In genomic region chr8:110033771-110034170, GRCm38 (mm10) we compare ENCODE assay signal across 29 mouse cellular contexts. TPM values are rescaled to one million over a fixed set of nuclear protein-coding genes. Genes with fewer than 3 reads are reported as not detected.
DNase-seq lines count a peak whose midpoint lies in the region; ATAC-seq and TF ChIP-seq lines count a peak whose summit lies in the region.
"Not testable (repeated sequence)": the region's sequence is repeated elsewhere in the genome, so short reads cannot be mapped to it uniquely, and the experiment has no call there.
"Had no signal": no experiment of that assay in that cellular context is flagged by ENCODE, and none has a peak within 500 bp of the region (broad histone marks: within the 10 kb centered on the region; RNA-seq: fewer than 3 reads in every experiment).

No protein-coding gene starts in this region.

- H3K36me3 ChIP-seq in embryonic facial prominence, embryonic 11.5 days (replicated peaks; ENCODE audit: control insufficient read depth, insufficient read depth, low read depth, low read length); heart, embryonic 11.5 days (ENCODE audit: control insufficient read depth, insufficient read depth, low read length); heart, postnatal 0 days (replicated peaks; ENCODE audit: control insufficient read depth, insufficient read depth, low read length); kidney, adult 2 months (ENCODE audit: control insufficient read depth, insufficient read depth, low read length); midbrain, embryonic 14.5 days (ENCODE audit: control insufficient read depth, insufficient read depth, low read length): not testable (repeated sequence)

- not testable (repeated sequence) for H3K4me3 ChIP-seq in embryonic facial prominence, embryonic 11.5 days (ENCODE audit: low read depth, low read length); heart, embryonic 11.5 days (ENCODE audit: low read depth, low read length); heart, postnatal 0 days (ENCODE audit: low read depth, low read length); kidney, adult 2 months (ENCODE audit: insufficient read depth, low read depth, low read length); midbrain, embryonic 14.5 days (replicated peaks; ENCODE audit: low read depth, low read length)

- not testable (repeated sequence) for H3K4me1 ChIP-seq in embryonic facial prominence, embryonic 11.5 days (ENCODE audit: control insufficient read depth, insufficient read depth, low read length); kidney, adult 2 months (ENCODE audit: control insufficient read depth, insufficient read depth, low read length); midbrain, embryonic 14.5 days (ENCODE audit: control insufficient read depth, insufficient read depth, low read length)
- peaks cover 16% of the 10 kb centered on the region for H3K4me1 ChIP-seq in heart, embryonic 11.5 days (ENCODE audit: control insufficient read depth, insufficient read depth, low read length)
- H3K4me1 ChIP-seq in heart, postnatal 0 days (ENCODE audit: control insufficient read depth, insufficient read depth) = peaks cover 17% of the 10 kb centered on the region; the same call in 1 of the 2 replicates

- TF ChIP-seq CTCF in heart, postnatal 0 days (IDR thresholded peaks at IDR 0.05; ENCODE audit: low read depth); kidney, adult 2 months (conservative IDR thresholded peaks at IDR 0.05; ENCODE audit: insufficient read depth, insufficient read length, low read depth, low read length): not testable (repeated sequence)

- not testable (repeated sequence) for H3K27ac ChIP-seq in embryonic facial prominence, embryonic 11.5 days (replicated peaks; ENCODE audit: low read depth, low read length); heart, postnatal 0 days (ENCODE audit: low read depth); kidney, adult 2 months (ENCODE audit: insufficient read depth, low read depth, low read length); midbrain, embryonic 14.5 days (replicated peaks; ENCODE audit: low read depth, low read length)
- H3K27ac ChIP-seq in heart, embryonic 11.5 days (ENCODE audit: low read depth, low read length) = peak overlapping the region; percentile 57

- H3K27me3 ChIP-seq in embryonic facial prominence, embryonic 11.5 days (ENCODE audit: control insufficient read depth, insufficient read depth, low read length); heart, embryonic 11.5 days (ENCODE audit: control insufficient read depth, insufficient read depth, low read length); heart, postnatal 0 days (ENCODE audit: control insufficient read depth, insufficient read depth, low read length); kidney, adult 2 months (replicated peaks; ENCODE audit: control insufficient read depth, insufficient read depth, low read length); midbrain, embryonic 14.5 days (ENCODE audit: control insufficient read depth, insufficient read depth, low read length): not testable (repeated sequence)

- 26% methylated on average over 8 of the region's 8 CpGs for WGBS in embryonic facial prominence, embryonic 11.5 days
- WGBS in heart, embryonic 11.5 days (ENCODE audit: insufficient replicate concordance) = 15% methylated on average over 8 of the region's 8 CpGs
- WGBS in heart, postnatal 0 days = 11% methylated on average over 8 of the region's 8 CpGs
- 43% methylated on average over 8 of the region's 8 CpGs for WGBS in kidney, adult 2 months
- WGBS in midbrain, embryonic 14.5 days = 29% methylated on average over 8 of the region's 8 CpGs

- H3K4me2 ChIP-seq in embryonic facial prominence, embryonic 11.5 days (ENCODE audit: low read depth, low read length); heart, embryonic 11.5 days; heart, postnatal 0 days (ENCODE audit: low read depth, low read length); midbrain, embryonic 14.5 days (ENCODE audit: low read length): not testable (repeated sequence)

- not testable (repeated sequence) for TF ChIP-seq POLR2A in kidney, adult 2 months (IDR thresholded peaks at IDR 0.05; ENCODE audit: low read depth, low read length)

- peak; percentile 34 for DNase-seq in embryo, embryonic 10 days (ENCODE audit: low spot score)
- peak; percentile 17 for DNase-seq in embryonic facial prominence, embryonic 11.5 days (ENCODE audit: low spot score)
- peak; percentile 72 for DNase-seq in heart, postnatal 0 days (ENCODE audit: low spot score)
- DNase-seq in kidney, adult 2 months = peak; percentile 8
- peak; percentile 15 for DNase-seq in midbrain, embryonic 14.5 days
- DNase-seq in yolk sac, embryonic 10.5 days (ENCODE audit: low spot score) = peak; percentile 9

- TF ChIP-seq EP300 in heart, postnatal 0 days (IDR thresholded peaks at IDR 0.05; ENCODE audit: low read depth) = not testable (repeated sequence)

- not testable (repeated sequence) for ATAC-seq in embryonic facial prominence, embryonic 11.5 days (replicated peaks; ENCODE audit: insufficient number of reproducible peaks, low FRiP score, low TSS enrichment, low read depth); heart, embryonic 11.5 days (replicated peaks; ENCODE audit: insufficient number of reproducible peaks, low FRiP score, low TSS enrichment); midbrain, embryonic 14.5 days (ENCODE audit: low FRiP score, low TSS enrichment)
- peak; percentile 86 for ATAC-seq in heart, postnatal 0 days (ENCODE audit: insufficient read depth, low read depth)

- not testable (repeated sequence) for H3K9me3 ChIP-seq in embryonic facial prominence, embryonic 11.5 days (replicated peaks; ENCODE audit: control insufficient read depth, low read length); heart, embryonic 11.5 days (replicated peaks; ENCODE audit: control insufficient read depth, low read length); heart, postnatal 0 days (replicated peaks; ENCODE audit: control insufficient read depth, low read length); midbrain, embryonic 14.5 days (ENCODE audit: control insufficient read depth, low read length)

- not testable (repeated sequence) for H3K9ac ChIP-seq in embryonic facial prominence, embryonic 11.5 days (replicated peaks; ENCODE audit: low read length); heart, embryonic 11.5 days (ENCODE audit: low read depth, low read length); heart, postnatal 0 days (replicated peaks; ENCODE audit: low read depth, low read length); midbrain, embryonic 14.5 days (replicated peaks; ENCODE audit: low read length)

RNA-seq across cellular contexts. Expression of gene Chst4, which starts 5.8 kb away (rescaled TPM):
- not detected in 2 replicates for polyA plus RNA-seq in embryonic facial prominence, embryonic 11.5 days (2014; fragmentation: Nextera tagmentation; extraction: Ambion mirVana)
- 0.16 and 0.51 TPM in 2 replicates for polyA plus RNA-seq in heart, embryonic 11.5 days (2014; fragmentation: Nextera tagmentation; extraction: Ambion mirVana)
- total RNA-seq in heart, postnatal 0 days (2014; rRNA removed; ENCODE audit: low replicate concordance) = 1.9 and 5.5 TPM in 2 replicates
- polyA plus RNA-seq in heart, postnatal 0 days (2015; fragmentation: Nextera tagmentation; extraction: Ambion mirVana) = 2.0 and 2.3 TPM in 2 replicates
- polyA plus RNA-seq in kidney, adult 2 months (2012; rRNA removed) = 0.34 and 0.59 TPM in 2 replicates
- not detected in 2 replicates for polyA plus RNA-seq in midbrain, embryonic 14.5 days (2014; fragmentation: Nextera tagmentation; extraction: Ambion mirVana)
- total RNA-seq: gastrocnemius, postnatal 10 days; hindbrain, postnatal 0 days; layer of hippocampus, postnatal 25 days had no signal
- polyA plus RNA-seq: CD4-positive, CD25-positive, alpha-beta regulatory T cell, adult 4 months; cerebellum, adult 2 months; embryonic facial prominence, embryonic 15.5 days; forebrain, embryonic 13.5 days; hindbrain, embryonic 12.5 days; hindbrain, postnatal 0 days; limb, embryonic 13.5 days; liver, embryonic 11.5 days; liver, embryonic 16.5 days; midbrain, embryonic 15.5 days; neural tube, embryonic 15.5 days had no signal

RNA-seq across cellular contexts. Expression of gene Tat, which starts 43.5 kb away (rescaled TPM):
- polyA plus RNA-seq in embryonic facial prominence, embryonic 11.5 days (2014; fragmentation: Nextera tagmentation; extraction: Ambion mirVana) = not detected in 2 replicates
- polyA plus RNA-seq in heart, embryonic 11.5 days (2014; fragmentation: Nextera tagmentation; extraction: Ambion mirVana) = not detected in 2 replicates
- 1.2 and 2.9 TPM in 2 replicates for total RNA-seq in heart, postnatal 0 days (2014; rRNA removed; ENCODE audit: low replicate concordance)
- 0.26 and 0.34 TPM in 2 replicates for polyA plus RNA-seq in heart, postnatal 0 days (2015; fragmentation: Nextera tagmentation; extraction: Ambion mirVana)
- 0.04 TPM in 1 of 2 replicates, not detected in the other for polyA plus RNA-seq in kidney, adult 2 months (2012; rRNA removed)
- polyA plus RNA-seq in midbrain, embryonic 14.5 days (2014; fragmentation: Nextera tagmentation; extraction: Ambion mirVana) = not detected in 2 replicates
- total RNA-seq: gastrocnemius, postnatal 10 days; hindbrain, postnatal 0 days; layer of hippocampus, adult 8-10 months; layer of hippocampus, postnatal 25 days; left cerebral cortex, adult 8-10 months; left cerebral cortex, postnatal 36 days had no signal
- polyA plus RNA-seq: CD4-positive, CD25-positive, alpha-beta regulatory T cell, adult 4 months; cerebellum, adult 2 months; cortical plate, adult 2 months; forebrain, embryonic 13.5 days; heart, embryonic 14.5 days; hindbrain, embryonic 12.5 days; hindbrain, postnatal 0 days; intestine, embryonic 15.5 days; kidney, postnatal 0 days; limb, embryonic 13.5 days; lung, embryonic 15.5 days; midbrain, embryonic 15.5 days; neural tube, embryonic 15.5 days; spleen, adult 2 months had no signal

RNA-seq across cellular contexts. Expression of gene Zfp612, which starts 45.8 kb away (rescaled TPM):
- polyA plus RNA-seq in embryonic facial prominence, embryonic 11.5 days (2014; fragmentation: Nextera tagmentation; extraction: Ambion mirVana) = 8.9 and 9.4 TPM in 2 replicates
- 5.4 and 6.0 TPM in 2 replicates for polyA plus RNA-seq in heart, embryonic 11.5 days (2014; fragmentation: Nextera tagmentation; extraction: Ambion mirVana)
- 4.0 and 4.2 TPM in 2 replicates for total RNA-seq in heart, postnatal 0 days (2014; rRNA removed; ENCODE audit: low replicate concordance)
- polyA plus RNA-seq in heart, postnatal 0 days (2015; fragmentation: Nextera tagmentation; extraction: Ambion mirVana) = 5.3 and 5.9 TPM in 2 replicates
- 2.2 and 2.3 TPM in 2 replicates for polyA plus RNA-seq in kidney, adult 2 months (2012; rRNA removed)
- polyA plus RNA-seq in midbrain, embryonic 14.5 days (2014; fragmentation: Nextera tagmentation; extraction: Ambion mirVana) = 18.3 and 21.0 TPM in 2 replicates

Comparison
In these comparisons a context has a peak if more than half of its experiments do, and no peak if none do; other contexts are left out.
1. DNase-seq: peak in every context shown above with its lines; median percentile 72 in heart, postnatal 0 days; 34 in embryo, embryonic 10 days; 17 in embryonic facial prominence, embryonic 11.5 days; 15 in midbrain, embryonic 14.5 days; 9 in yolk sac, embryonic 10.5 days; 8 in kidney, adult 2 months.